Comparison of ENCODE assay signal across 8 mouse cellular contexts in the genomic region with DNA sequence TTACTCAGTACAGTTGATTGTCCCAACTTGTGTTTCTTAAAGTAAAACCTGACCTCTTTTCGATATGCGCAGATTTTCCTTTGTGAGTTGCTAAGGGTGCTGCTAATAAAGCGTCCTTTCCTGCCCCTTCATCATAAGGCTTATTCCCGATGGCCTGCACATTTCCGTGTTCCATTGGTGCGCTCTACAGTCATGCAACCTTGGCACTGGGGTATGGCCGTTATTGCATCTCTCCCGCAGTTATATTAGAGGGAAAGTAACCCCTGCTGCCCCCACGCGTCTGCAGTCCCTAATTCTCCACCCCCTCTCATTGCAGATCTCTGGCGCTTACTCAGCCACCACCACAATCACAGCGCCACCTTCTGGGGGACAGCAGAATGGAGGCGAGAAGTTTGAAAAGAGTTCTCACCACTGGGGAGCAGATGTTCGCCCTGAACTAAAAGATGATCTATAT. TPM values are rescaled to one million over a fixed set of nuclear protein-coding genes. Genes with fewer than 3 reads are reported as not detected.
DNase-seq lines count a peak whose midpoint lies in the region; ATAC-seq lines count a peak whose summit lies in the region.

No protein-coding gene starts in this region.

- under 1% methylated on average over 14 of the region's 14 CpGs for WGBS in intestine, embryonic 14.5 days

- peak overlapping the region; percentile 97 for H3K4me3 ChIP-seq in intestine, embryonic 14.5 days (ENCODE audit: low read depth, low read length)

- ATAC-seq in intestine, embryonic 14.5 days (replicated peaks; ENCODE audit: low FRiP score, low TSS enrichment, low read depth): peak; percentile 54
- ATAC-seq in megakaryocyte-erythroid progenitor cell, adult 5-6 weeks (replicated peaks; ENCODE audit: low FRiP score, low TSS enrichment, poor library complexity, severe bottlenecking): peak; percentile 52

- intact Hi-C loops in gastrocnemius, postnatal 14 days (cut with DNase I; ENCODE audit: low total_unique reads): loop anchor here (2.0 kb wide), 1 partner anchor 48 kb away; no protein-coding TSS in a partner anchor
- intact Hi-C loops in left cerebral cortex, postnatal 14 days (cut with DNase I): loop anchor here (1.0 to 5.0 kb wide), 3 partner anchors 27 to 113 kb away; a partner anchor contains a TSS

- H3K4me2 ChIP-seq in intestine, embryonic 14.5 days (ENCODE audit: low read length): peak overlapping the region; percentile 97

- peaks cover 42% of the 10 kb centered on the region for H3K4me1 ChIP-seq in intestine, embryonic 14.5 days (replicated peaks; ENCODE audit: control insufficient read depth, insufficient read depth, low read length)

- H3K9ac ChIP-seq in intestine, embryonic 14.5 days (ENCODE audit: low read length): peak overlapping the region; percentile 90

- peaks cover 42% of the 10 kb centered on the region for H3K36me3 ChIP-seq in intestine, embryonic 14.5 days (ENCODE audit: control insufficient read depth, insufficient read depth, low read length)

- H3K9me3 ChIP-seq in intestine, embryonic 14.5 days (ENCODE audit: control insufficient read depth, low read length): no peaks in the 10 kb centered on the region

- peak overlapping the region; percentile 95 for H3K27ac ChIP-seq in intestine, embryonic 14.5 days (ENCODE audit: low read depth)

- DNase-seq in adrenal gland, adult (ENCODE audit: inconsistent age in 2 of 2, low spot score in 1 of 2): peak; percentile 91 to 97
- peak; percentile 94 for DNase-seq in embryo, embryonic 10 days (ENCODE audit: low spot score)
- DNase-seq in gastrocnemius, postnatal 14 days: peak; percentile 86
- peak; percentile 94 for DNase-seq in intestine, embryonic 14.5 days (ENCODE audit: low spot score)
- DNase-seq in left cerebral cortex, postnatal 14 days (ENCODE audit: low spot score in 2 of 2): peak; percentile 88 to 89
- peak; percentile 91 for DNase-seq in right cerebral cortex, postnatal 14 days
- peak; percentile 89 for DNase-seq in urinary bladder, postnatal 25 days (ENCODE audit: low spot score)

- H3K27me3 ChIP-seq in intestine, embryonic 14.5 days (replicated peaks; ENCODE audit: control insufficient read depth, insufficient read depth, low read length): no peaks in the 10 kb centered on the region

RNA-seq across cellular contexts. Expression of a gene that starts 1.1 kb away (rescaled TPM):
- total RNA-seq in gastrocnemius, postnatal 14 days (2021): 10 to 100 TPM; 22.8 to 54.0 TPM
- 341 and 386 TPM in 2 replicates for polyA plus RNA-seq in intestine, embryonic 14.5 days (2014; fragmentation: Nextera tagmentation; extraction: Ambion mirVana)
- 100 to 1,000 TPM; 555 to 608 TPM for total RNA-seq in left cerebral cortex, postnatal 14 days (2021)
- 56.2 and 62.2 TPM in 2 replicates for total RNA-seq in megakaryocyte-erythroid progenitor cell, adult 5-6 weeks (2014; fragmentation: Nextera tagmentation)
- total RNA-seq in megakaryocyte-erythroid progenitor cell, adult 5-6 weeks (2017): 71.9 and 90.7 TPM in 2 replicates

RNA-seq across cellular contexts. Expression of a gene that starts 38.3 kb away (rescaled TPM):
- total RNA-seq in gastrocnemius, postnatal 14 days (2021): under 1 TPM; 0.24 to 0.29 TPM
- 0.08 and 0.20 TPM in 2 replicates for polyA plus RNA-seq in intestine, embryonic 14.5 days (2014; fragmentation: Nextera tagmentation; extraction: Ambion mirVana)
- total RNA-seq in left cerebral cortex, postnatal 14 days (2021): 1 to 10 TPM; 1.9 to 2.1 TPM
- total RNA-seq in megakaryocyte-erythroid progenitor cell, adult 5-6 weeks (2014; fragmentation: Nextera tagmentation): 0.69 and 2.1 TPM in 2 replicates
- 0.38 TPM in 1 of 2 replicates, not detected in the other for total RNA-seq in megakaryocyte-erythroid progenitor cell, adult 5-6 weeks (2017)

Comparison
In these comparisons a context has a peak if more than half of its experiments do, and no peak if none do; other contexts are left out.
1. Peak in every context shown above with its lines: DNase-seq, ATAC-seq, H3K4me3 ChIP-seq and H3K27ac ChIP-seq.
2. RNA of a gene that starts 1.1 kb away (total RNA-seq): 555 to 608 TPM in left cerebral cortex, postnatal 14 days; 56.2 to 90.7 TPM in megakaryocyte-erythroid progenitor cell, adult 5-6 weeks and 22.8 to 54.0 TPM in gastrocnemius, postnatal 14 days; every median in the first group is over 4 times any median in the second.